Mouse (Mus musculus) liver, adult 2 months (tissue): ENCODE measurements around the gene Rad51. TPM values are rescaled to one million over a fixed set of nuclear protein-coding genes. Genes with fewer than 3 reads are reported as not detected.

Source experiments
- DNase-seq: peaks from one replicate; pipeline ENCODE4 v3.0.0-alpha.2; 2011; ENCODE audit warnings: low read depth, low spot score; ENCODE audit errors: extremely low read depth
- H3K27ac ChIP-seq: fragments of 200-500 bp; replicated peaks from 2 replicates; pipeline ENCODE4 v1.5.1; 2012; ENCODE audit warnings: low read depth, mild to moderate bottlenecking, control low read depth, inconsistent platforms, low read length; ENCODE audit not compliant: insufficient read depth
- H3K27me3 ChIP-seq: fragments of 200-500 bp; 2 replicates; pipeline ENCODE4 v1.6.1; 2012; ENCODE audit warnings: mild to moderate bottlenecking, moderate library complexity, low read length, inconsistent platforms; ENCODE audit not compliant: control insufficient read depth, insufficient read depth
- H3K36me3 ChIP-seq: fragments of 200-500 bp; 2 replicates; pipeline ENCODE4 v1.6.1; 2012; ENCODE audit warnings: low read length, inconsistent platforms; ENCODE audit not compliant: control insufficient read depth, insufficient read depth
- H3K4me1 ChIP-seq: fragments of 200-500 bp; 2 replicates; pipeline ENCODE4 v1.6.1; 2011; ENCODE audit warnings: low read length; ENCODE audit not compliant: control insufficient read depth, insufficient read depth
- H3K4me3 ChIP-seq: fragments of 200-500 bp; 2 replicates; pipeline ENCODE4 v1.5.1; 2011; ENCODE audit warnings: low read depth, mild to moderate bottlenecking, control low read depth, low read length, moderate library complexity; ENCODE audit not compliant: insufficient read depth
- H3K79me2 ChIP-seq: fragments of 200-500 bp; 2 replicates; pipeline ENCODE4 v1.6.1; 2012; ENCODE audit warnings: inconsistent platforms, mild to moderate bottlenecking, low read length, moderate library complexity; ENCODE audit not compliant: control insufficient read depth, insufficient read depth
- H3K9ac ChIP-seq: fragments of 200-500 bp; 2 replicates; pipeline ENCODE4 v1.6.1; 2012; ENCODE audit warnings: low read depth, mild to moderate bottlenecking, control low read depth, inconsistent platforms, low read length
- CTCF ChIP-seq: fragments of 200-500 bp; IDR thresholded peaks from 2 replicates; pipeline ENCODE4 v1.5.1; 2011; ENCODE audit warnings: low read depth, low read length, control low read depth
- POLR2A ChIP-seq: fragments of 200-500 bp; IDR thresholded peaks from 2 replicates; pipeline ENCODE4 v1.6.1; 2011; ENCODE audit warnings: low read length, control low read depth; ENCODE audit not compliant: insufficient read depth; ENCODE audit errors: extremely low read depth
- WGBS: fragments of 180-500 bp; shearing (Covaris S2); methylation state at CpG from one replicate; pipeline ENCODE4 v1.1.7; 2018; 5-methylcytosine and 5-hydroxymethylcytosine counted together
- polyA plus RNA-seq: library from polyadenylated mRNA; depleted of rRNA; stranded (reverse); fragments of >200 nt; gene quantifications from 2 replicates; pipeline ENCODE4 v1.2.3, GENCODE M21; 2012
- total RNA-seq: library from RNA; depleted of rRNA; stranded (reverse); fragments of >200 nt; gene quantifications from 2 replicates; pipeline ENCODE4 v1.2.3, GENCODE M21; 2014

Gene Rad51
- total and polyA plus RNA-seq, 2 experiments, result 0.51 to 0.65 TPM

GRCm38 (mm10) chr2:119172862-119173576, 60.4 kb downstream of the Rad51 start:
- no peak for TF ChIP-seq POLR2A
- TF ChIP-seq CTCF, result no peak

GRCm38 (mm10) chr2:119173991-119174651, 61.5 kb downstream of the Rad51 start, which contains the start of gene Gm14137:
TSS of gene Gm14137 (plus strand) at chr2:119174509.
- no peak for DNase-seq
- H3K27ac ChIP-seq, result 0 out of 2 replicates have a peak within 1 kb of the TSS, but pooled peaks have one; percentile 10
- no peak within 1 kb of the TSS for H3K9ac ChIP-seq
- no peak for TF ChIP-seq POLR2A
- TF ChIP-seq CTCF, result no peak
- H3K4me3 ChIP-seq, result no peak within 1 kb of the TSS
- WGBS, result 76% methylated on average over 8 of the region's 8 CpGs
- H3K79me2 ChIP-seq, result no peaks in the 10 kb centered on the region
- no peaks in the 10 kb centered on the region for H3K27me3 ChIP-seq
- no peaks in the 10 kb centered on the region for H3K36me3 ChIP-seq
- 0 out of 2 replicates have a peak, but pooled peaks cover 2% of the 10 kb centered on the region for H3K4me1 ChIP-seq

More at GRCm38 (mm10) chr2:119172862-119173576, 60.4 kb downstream of the Rad51 start:
- 0 out of 2 replicates have a peak, but pooled peaks cover under 1% of the 10 kb centered on the region for H3K79me2 ChIP-seq
- no peaks in the 10 kb centered on the region for H3K36me3 ChIP-seq
- H3K4me3 ChIP-seq, result no peak overlapping the region
- peak; percentile 43 for DNase-seq
- H3K27me3 ChIP-seq, result no peaks in the 10 kb centered on the region
- peaks cover 4% of the 10 kb centered on the region; the same call in 1 of the 2 replicates for H3K4me1 ChIP-seq
- WGBS, result 31% methylated on average over 13 of the region's 13 CpGs
- H3K9ac ChIP-seq, result 0 out of 2 replicates have a peak overlapping the region, but pooled peaks have one; percentile 14
- H3K27ac ChIP-seq, result peak overlapping the region; percentile 18; the same call in 1 of the 2 replicates

- Histone ChIP-seq H3K9ac (no peak overlapping the region), H3K27ac (no peak overlapping the region), H3K4me3 (no peak overlapping the region), H3K27me3 (no peaks in the 10 kb centered on the region), H3K4me1 (0 out of 2 replicates have a peak, but pooled peaks cover 2% of the 10 kb centered on the region), H3K79me2 (no peaks in the 10 kb centered on the region), H3K36me3 (no peaks in the 10 kb centered on the region)
- no peak for DNase-seq
- TF ChIP-seq CTCF, result no peak
- no peak for TF ChIP-seq POLR2A
- WGBS, result 85% methylated on average over 14 of the region's 14 CpGs
These were observed 62.3 kb downstream of the Rad51 start for GRCm38 (mm10) chr2:119174866-119175265.

DNA sequence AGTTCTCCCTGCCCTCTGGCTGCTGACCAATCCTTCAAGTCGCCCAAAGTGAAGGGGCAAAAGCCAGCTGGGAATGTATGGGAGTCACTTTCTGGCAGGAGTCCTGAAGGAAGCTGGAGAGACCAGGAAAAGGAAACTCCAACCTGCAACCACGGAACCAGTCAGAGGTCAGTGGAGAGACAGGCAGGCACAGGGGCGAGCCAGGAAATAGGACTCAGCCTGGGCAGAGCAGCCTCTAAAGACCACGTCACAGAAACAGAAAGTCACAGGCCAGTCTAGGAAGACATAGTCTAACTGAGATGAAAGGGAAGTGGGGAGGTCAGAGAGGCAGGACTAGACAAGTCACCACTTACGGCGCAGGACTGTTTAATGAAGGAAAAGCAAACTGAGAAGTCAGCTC, 63.0 kb downstream of the Rad51 start:
- WGBS, result 73% methylated on average over 6 of the region's 6 CpGs
- TF ChIP-seq CTCF (no peak), POLR2A (no peak)

GRCm38 (mm10) chr2:119176761-119177160, 64.2 kb downstream of the Rad51 start:
- Histone ChIP-seq H3K27ac (no peak overlapping the region), H3K9ac (no peak overlapping the region), H3K36me3 (no peaks in the 10 kb centered on the region), H3K4me1 (0 out of 2 replicates have a peak, but pooled peaks cover 2% of the 10 kb centered on the region), H3K27me3 (no peaks in the 10 kb centered on the region), H3K4me3 (no peak overlapping the region), H3K79me2 (no peaks in the 10 kb centered on the region)
- TF ChIP-seq CTCF, result no peak
- TF ChIP-seq POLR2A, result no peak
- DNase-seq, result peak; percentile 55
- WGBS, result 26% methylated on average over 3 of the region's 3 CpGs

More for the DNA sequence above, 63.0 kb downstream of the Rad51 start:
- no peak for DNase-seq
- no peak overlapping the region for H3K9ac ChIP-seq
- 0 out of 2 replicates have a peak, but pooled peaks cover 2% of the 10 kb centered on the region for H3K4me1 ChIP-seq
- no peaks in the 10 kb centered on the region for H3K79me2 ChIP-seq
- H3K27ac ChIP-seq, result 0 out of 2 replicates have a peak overlapping the region, but pooled peaks have one; percentile 10
- no peaks in the 10 kb centered on the region for H3K36me3 ChIP-seq
- H3K4me3 ChIP-seq, result no peak overlapping the region
- no peaks in the 10 kb centered on the region for H3K27me3 ChIP-seq
